Mouse (Mus musculus) heart, postnatal 25 days (tissue): ENCODE measurements around the gene Xkr7. TPM values are rescaled to one million over a fixed set of nuclear protein-coding genes. Genes with fewer than 3 reads are reported as not detected.

Source experiments
- total RNA-seq, 2 experiments: library from RNA; stranded (reverse); gene quantifications; 2 replicates each; pipeline ENCODE4 v1.2.3; 2021

The Xkr7 gene
- total RNA-seq, 2 experiments from 2014 or later, result not detected

Other genes starting within 250 kb of the Xkr7 start
- gene Bcl2l1, start 200.1 kb upstream of the Xkr7 start, total RNA-seq, result 10 to 100 TPM; 58.6 to 59.0 TPM
- 1 to 10 TPM; 1.5 to 1.6 TPM for gene Tpx2, start 183.9 kb upstream of the Xkr7 start, total RNA-seq
- gene Mylk2, start 120.5 kb upstream of the Xkr7 start, total RNA-seq, result under 1 TPM in 1 of 2 experiments, not detected in 1; 0.13 TPM
- 1 to 10 TPM; 3.7 TPM for gene Foxs1, start 98.6 kb upstream of the Xkr7 start, total RNA-seq
- gene Dusp15, start 80.2 kb upstream of the Xkr7 start, total RNA-seq, result under 1 TPM in 1 of 2 experiments, not detected in 1; 0.20 TPM
- gene Ttll9, start 69.4 kb upstream of the Xkr7 start, total RNA-seq, result not detected
- 100 to 1,000 TPM; 110 to 116 TPM for gene Pdrg1, start 16.4 kb upstream of the Xkr7 start, total RNA-seq
- 10 to 100 TPM; 15.8 to 16.7 TPM for gene Ccm2l, start 34.1 kb downstream of the Xkr7 start, total RNA-seq
- gene Hck, start 76.6 kb downstream of the Xkr7 start, total RNA-seq, result 1 to 10 TPM; 1.1 to 1.4 TPM
- gene Tm9sf4, start 129.5 kb downstream of the Xkr7 start, total RNA-seq, result 10 to 100 TPM; 47.5 to 51.3 TPM
- 1 to 10 TPM; 1.4 to 1.5 TPM for gene Tspyl3, start 193.6 kb downstream of the Xkr7 start, total RNA-seq
- gene Plagl2, start 209.6 kb downstream of the Xkr7 start, total RNA-seq, result 1 to 10 TPM; 4.6 to 4.8 TPM
- 10 to 100 TPM; 13.6 to 13.7 TPM for gene Pofut1, start 209.7 kb downstream of the Xkr7 start, total RNA-seq